Mouse (Mus musculus) adrenal gland, adult 2 months (tissue): ENCODE measurements around the gene Ica1. TPM values are rescaled to one million over a fixed set of nuclear protein-coding genes. Genes with fewer than 3 reads are reported as not detected.

Source experiments
- DNase-seq: peaks from one replicate; pipeline ENCODE4 v3.0.0; 2021
- polyA plus RNA-seq: library from polyadenylated mRNA; depleted of rRNA; stranded (reverse); fragments of >200 nt; gene quantifications from 2 replicates; pipeline ENCODE4 v1.2.3, GENCODE M21; 2012
- total RNA-seq, 2 experiments: library from RNA; stranded (reverse); gene quantifications; 2 replicates each; pipeline ENCODE4 v1.2.3; 2021

Ica1 gene
- total and polyA plus RNA-seq, 3 experiments, result 10.1 to 54.1 (median 33.3) TPM

DNA sequence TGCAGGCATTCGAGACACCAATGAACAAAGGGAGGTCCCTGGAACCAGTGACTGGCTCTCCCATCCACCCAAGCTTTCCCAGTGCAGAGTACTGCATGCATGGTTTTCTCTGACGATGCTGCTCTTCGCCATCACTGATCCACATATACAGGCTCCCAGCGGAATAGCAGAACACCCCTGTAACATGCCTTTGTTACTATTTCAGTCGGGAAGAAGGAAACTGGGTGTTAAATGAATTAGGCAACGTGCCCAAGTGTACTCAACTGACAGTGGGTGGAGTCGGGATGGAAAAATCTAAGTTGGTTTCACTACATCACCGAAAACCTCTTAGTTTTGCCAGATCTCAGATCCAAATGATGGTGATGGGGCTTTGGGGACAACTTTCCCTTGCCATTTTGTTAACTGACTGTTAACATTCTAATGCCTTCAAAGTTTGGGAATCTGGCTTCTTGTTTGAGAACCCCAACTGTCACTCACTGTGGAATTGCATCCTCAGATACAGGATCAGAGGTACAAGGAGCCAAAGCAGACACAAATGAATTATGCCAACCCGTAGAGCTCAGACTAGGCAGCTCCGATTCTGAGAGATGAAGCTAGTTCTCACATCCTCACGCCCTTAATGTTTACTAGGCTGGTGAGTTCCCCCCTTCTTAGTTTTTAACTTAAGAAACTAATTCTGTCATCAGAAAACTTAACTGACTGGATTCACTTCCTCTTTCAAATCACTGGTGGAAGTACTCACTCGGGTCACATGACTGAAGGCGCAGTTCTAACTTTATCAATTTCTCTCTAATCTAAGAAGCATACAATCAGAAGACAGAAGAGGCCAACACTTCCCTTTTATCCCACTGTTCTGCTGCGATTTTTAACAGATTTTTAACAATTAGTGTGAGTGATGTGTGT lies 91.4 kb downstream of the Ica1 start:
- DNase-seq, result no peak

DNA sequence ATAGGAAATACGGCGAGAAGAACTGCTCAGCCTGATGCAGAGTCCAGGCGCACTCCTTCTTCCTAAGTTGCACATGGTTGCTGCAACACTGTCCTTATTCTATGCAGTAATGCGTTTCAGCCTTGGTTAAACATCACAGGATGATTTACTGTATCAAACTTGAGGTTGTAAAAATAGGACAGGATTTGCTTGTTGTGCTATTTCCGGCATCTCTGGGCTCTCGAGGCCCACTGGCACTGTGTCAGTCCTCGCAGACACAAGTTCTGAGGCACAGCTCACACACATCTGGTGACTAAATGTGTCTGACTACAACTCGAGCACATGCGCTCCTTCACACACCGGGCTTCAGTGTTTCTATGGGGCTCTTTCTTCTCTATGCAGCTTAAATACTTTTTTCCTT lies 94.9 kb downstream of the Ica1 start:
- DNase-seq, result no peak

DNA sequence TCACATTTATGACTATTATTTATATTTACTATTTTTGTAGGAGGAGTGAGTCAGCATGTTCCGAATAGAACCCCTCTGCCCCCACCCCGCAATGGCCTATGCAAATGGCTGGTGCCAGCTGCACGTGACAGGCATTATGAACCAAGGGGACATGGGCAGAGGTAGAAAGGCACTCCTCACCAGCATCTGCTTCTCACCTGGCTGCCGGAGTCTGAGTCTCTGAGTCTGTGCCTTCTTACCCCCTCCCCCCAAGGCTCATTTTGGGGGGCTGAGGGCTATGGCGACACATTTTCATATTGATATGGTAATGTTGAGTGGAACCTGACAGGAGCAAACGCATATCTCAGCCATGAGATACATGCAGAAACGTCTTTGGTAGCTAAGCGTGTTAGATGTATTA lies 97.4 kb downstream of the Ica1 start:
- DNase-seq, result no peak

DNA sequence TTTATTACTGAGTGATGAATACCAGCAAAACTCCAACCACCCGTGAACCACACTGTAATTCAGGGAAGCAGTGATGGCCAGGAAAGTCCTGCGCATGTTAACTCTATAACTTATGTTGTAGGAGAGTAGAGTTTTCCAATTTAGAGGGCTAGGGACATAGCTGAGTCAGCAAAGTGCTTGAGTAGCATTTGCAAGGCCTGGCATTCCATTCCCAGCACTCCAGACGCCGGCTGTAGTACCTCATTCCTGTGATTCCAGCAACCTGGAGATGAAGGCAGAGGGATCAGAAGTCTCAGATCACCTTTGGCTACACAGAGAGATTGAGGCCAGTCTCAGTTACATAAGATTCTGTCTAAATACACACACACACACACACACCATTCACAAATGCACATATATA lies 105.3 kb downstream of the Ica1 start:
- DNase-seq, result no peak

DNA sequence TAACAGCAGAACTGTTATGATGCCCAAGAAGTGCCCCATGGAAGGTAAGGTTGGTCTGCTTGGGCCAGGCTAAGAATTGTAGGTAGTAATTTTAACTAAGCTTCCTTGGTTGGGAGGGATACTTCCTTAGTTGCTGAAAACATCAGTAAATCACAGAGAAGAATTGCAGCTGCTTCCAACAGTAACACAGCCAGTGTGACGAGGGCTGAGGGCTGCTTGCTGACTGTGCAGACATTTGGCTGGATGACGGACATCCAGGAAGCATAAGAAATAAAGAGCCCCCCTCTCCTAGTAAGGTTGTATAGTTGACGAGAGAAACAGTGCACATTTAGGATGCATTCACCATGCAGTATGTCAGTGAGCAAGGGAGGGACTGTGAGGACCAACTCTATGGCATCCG lies 108.9 kb downstream of the Ica1 start:
- DNase-seq, result no peak

DNA sequence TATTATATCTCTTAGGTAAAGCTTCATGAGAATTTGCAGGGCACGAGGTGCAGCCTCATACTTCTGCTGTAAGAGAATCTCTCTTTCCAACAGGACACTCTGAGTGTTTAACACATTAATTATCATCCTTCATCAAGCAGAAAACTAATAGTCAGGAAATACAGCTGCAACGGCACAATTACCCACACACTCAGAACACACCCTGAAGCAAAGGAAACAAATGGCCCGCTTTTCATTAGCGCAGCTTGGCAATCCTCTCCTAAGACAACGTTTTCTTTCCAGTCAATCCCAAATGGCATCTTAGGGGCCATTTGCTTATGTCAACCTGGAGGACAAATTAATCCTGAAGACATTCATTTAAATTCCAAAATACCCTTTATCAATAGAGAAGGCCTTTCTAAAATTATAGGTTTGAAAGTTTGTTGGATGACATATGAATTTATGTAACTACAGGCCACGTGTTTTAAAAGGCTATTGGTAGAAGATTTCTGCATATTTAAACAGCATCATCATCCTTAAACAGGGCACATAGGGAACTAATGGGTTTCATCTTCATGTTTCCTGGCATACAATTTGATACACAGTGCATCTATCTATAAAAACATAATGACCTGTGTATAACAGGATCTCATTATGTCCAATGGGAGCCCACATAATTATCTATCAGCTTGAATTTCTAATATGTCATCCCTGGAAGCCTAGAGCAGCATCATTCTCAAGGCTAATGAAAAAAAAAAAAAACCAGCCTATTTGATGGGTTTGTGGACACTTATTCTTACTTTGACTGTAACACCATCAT lies 110.1 kb downstream of the Ica1 start:
- no peak for DNase-seq

DNA sequence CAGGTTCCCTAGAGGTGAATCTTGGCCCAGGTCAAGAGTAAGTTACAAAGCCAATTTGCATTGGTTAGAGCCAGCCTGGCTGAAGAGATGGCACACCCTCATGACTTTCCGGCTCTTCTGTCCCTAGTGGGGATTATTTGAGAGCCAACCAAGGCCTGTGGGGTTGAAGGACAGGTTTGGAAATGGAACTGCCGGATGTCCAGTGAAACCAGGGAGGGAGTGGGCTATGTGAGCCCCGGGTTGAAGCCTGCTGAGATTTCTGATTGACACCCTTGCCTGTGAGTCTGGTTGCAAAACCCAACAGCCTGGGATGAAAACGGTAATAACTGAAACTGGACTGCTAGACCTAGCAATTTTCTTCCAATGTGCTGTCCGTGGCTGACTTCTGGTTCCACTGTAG lies 112.5 kb downstream of the Ica1 start:
- no peak for DNase-seq

DNA sequence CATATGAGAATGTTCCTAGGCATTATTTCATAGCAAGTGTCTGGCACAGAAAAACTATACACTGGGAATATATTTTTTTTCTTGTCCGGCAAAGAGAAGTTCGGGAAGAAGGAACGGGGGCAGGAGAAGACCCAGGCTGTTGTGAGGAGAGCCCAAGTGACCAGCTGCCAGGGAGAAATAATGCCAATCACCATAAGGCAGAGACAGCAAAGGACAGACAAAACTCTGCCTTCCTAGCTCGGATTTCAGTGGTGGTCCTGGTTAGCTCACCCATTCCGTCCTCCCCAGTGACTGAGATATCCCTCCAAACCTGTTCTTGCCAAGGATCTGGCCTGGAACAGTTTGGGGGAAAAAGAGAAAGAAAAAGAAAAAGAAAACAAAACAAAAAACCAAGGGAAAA lies 113.3 kb downstream of the Ica1 start:
- DNase-seq, result no peak

DNA sequence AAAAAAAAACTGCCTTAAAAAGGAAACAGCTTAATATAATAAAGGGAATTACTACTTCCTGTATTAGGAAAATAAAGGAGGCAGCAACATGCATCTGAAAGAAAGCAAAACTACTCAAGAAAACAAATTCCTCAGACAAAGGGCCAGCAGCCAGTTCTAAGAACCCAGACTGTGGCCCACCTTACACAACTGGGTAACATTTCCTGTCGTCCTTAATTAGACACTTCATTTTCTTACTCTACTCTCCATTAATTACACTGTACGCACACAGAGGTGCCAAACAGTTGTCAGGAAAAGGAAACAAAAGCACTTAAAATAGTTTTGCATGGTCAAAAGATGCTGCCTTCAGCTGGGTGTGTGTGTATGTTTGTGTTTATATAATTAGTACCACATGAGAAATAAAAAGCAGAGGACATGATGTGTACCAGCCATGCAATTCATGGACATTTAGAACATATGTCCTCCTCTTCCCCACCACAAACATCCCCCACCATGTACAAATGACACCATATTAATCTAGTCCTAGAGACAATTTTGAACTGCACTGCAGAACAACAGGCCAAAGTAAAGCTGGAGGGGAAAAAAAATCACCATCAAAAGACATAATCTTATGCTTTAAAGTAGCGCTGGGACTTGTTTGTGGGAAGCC lies 115.1 kb downstream of the Ica1 start:
- DNase-seq, result no peak

DNA sequence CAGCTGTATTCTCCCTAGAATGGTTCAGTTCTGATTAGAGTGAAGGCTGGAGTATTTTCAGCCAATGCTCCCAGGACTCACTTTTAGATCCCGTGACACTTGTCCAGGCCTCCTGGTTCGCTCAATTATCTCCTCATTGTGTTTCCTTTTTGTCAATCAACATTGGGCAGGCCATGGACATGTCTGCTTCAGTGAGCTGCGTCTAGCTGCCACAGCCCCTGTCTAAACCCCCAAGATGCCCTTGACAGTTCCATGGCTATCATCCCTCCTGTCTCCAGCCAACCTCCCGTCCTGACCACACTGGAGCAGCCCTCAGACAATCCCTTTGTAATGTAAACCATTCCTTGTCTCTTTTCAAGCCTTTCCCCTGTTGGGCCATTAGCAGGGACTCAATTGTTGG lies 116.9 kb downstream of the Ica1 start:
- no peak for DNase-seq

DNA sequence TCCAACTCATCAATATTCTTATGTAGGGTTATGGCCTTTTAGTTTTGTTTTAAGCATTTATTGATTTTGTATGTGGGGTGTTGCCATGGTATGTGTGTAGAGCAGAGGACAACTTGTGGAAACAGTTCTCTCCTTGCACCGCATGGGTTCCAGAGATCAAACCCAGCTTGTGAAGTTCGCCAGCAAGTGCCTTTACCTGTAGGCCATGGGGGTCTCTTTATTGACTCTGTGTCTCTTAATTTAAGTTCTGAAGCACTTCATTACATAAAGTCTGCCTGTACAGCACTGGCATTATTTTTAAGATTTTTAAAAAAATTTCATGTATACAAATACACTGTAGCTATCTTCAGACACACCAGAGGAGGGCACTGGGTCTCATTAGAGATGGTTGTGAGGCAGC lies 118.2 kb downstream of the Ica1 start:
- DNase-seq, result no peak

DNA sequence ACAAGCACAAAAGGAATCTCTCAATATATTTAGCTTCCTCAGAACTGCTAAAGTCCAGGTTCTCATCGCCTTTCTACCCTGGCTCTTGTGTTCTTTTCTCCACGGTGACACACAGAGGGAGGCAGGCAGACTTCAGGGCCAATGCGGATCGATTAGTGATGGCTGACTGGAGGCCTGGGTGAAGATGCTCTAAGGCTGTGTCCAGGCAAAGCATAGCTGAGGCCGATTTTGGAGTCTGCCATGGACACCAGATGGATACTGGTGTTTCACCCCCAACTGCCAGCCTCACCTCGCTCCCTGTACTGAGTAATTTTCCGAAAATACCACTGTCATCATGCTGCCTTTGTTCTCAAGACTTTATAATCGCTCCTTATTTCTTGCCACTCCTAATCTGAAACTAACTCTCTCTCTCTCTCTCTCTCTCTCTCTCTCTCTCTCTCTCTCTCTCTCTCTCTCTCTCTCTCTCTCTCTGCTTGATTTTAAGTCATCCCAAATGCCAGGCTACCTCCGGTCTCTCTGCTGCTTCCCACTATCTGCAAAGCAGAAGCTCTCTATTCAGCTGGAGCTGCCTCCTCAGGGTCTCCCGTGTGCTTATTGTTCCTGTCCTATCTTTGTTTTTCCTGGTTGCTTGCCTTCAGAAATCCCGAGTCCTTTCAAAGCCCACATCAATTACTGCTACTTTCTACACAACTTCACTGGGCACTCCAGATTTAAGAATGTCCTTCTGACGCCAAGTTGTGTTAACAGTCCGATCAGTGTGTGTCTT lies 118.9 kb downstream of the Ica1 start:
- DNase-seq, result no peak

DNA sequence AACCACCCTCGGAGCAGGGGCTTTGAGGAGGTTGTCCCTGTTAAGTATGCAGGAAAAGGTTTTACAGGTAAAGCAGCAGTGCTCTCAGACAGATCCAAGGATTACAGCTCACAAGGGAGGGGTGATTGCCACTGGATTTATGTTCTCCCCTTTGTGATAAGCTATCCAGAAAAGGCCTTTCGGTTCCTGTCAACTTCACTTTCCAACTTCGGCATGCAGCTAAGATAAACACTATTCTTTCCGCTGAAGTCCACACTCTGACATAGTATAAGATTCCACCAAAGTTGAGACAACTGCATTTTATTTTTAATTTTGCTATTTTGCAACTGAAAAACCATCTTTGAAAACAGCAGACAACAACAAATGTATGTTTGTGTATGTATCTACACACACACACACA lies 119.9 kb downstream of the Ica1 start:
- no peak for DNase-seq

DNA sequence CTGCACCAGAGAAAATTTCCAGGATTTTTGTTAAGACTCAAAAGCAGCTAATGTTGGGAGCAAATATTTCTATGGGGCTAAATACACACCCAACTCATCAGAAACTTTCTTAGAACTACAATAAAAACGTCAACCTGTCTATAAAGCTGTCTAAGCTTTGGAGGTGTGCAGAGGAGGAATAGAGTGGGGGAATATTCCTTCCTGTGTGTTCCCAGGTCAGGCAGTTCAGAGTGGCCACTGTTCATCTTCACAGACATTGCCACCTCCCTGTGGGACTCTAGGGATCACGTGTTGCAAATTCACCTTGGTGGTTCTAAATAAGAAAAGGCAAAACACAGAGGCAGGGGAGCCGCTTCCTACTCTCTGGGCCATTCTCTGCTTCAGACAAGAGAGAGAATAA lies 120.8 kb downstream of the Ica1 start:
- no peak for DNase-seq

DNA sequence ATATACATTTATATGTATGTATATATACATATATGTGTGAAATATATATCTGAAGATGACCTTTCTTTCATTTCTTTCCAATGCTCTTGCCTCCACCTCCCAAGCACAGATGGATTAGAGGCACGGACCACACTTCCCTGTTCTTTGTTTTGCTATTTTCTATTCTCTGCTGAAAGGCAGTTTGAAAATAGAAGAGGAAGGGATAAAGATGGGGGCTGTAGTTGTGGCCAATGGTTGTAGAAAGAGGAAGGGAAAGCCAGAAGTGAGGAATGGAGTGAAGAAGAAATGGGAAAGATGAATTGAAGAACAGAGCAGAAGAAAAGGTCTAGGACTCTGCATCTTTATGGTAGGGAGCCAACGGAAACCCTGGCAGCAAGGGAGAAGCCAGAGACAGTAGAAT lies 122.8 kb downstream of the Ica1 start:
- no peak for DNase-seq

DNA sequence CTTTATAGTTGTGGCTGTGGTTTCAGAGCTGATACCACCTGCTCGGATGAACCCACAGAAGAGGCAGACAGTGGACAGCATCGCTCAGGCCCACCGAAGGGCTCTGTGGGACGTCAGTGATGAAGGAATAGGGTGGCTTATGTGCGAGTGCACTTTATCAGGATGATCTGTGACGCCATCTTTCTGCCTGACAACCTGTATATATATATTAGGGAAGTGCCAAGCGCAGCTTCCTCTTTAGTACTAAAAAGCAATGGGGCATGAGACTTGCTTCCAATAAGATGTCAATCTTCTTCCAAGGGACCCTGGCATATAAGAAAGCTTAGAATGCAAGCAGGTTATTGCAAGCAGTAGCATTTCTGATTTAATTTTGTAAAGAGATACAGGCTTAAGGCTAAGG lies 127.9 kb downstream of the Ica1 start:
- DNase-seq, result no peak

DNA sequence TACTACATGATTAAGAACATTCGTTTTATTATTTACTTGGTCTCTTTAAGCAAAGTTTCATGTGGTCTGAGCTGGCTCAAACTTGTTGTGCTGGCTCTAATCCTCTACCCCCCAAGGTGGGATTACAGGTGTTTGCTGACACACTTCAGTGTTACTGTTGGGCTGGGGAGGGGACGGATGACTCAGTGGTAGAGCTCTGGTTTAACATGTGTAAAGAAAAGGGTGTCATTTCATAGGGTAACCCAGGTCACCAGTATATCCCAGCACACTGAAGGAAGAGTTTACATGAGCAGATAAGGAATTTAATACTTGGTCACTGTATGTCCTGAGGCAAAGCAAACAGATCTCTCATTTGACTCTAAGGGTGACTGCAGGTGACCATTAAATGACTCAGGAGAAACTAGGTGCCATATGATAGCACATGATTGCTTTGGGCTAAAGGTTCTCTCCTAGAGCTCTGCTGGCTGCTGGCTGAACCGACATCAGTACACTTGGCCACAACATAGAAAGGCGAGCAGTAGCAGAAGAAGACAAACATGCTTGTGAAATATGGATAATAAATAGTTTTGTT lies 128.9 kb downstream of the Ica1 start:
- DNase-seq, result no peak

DNA sequence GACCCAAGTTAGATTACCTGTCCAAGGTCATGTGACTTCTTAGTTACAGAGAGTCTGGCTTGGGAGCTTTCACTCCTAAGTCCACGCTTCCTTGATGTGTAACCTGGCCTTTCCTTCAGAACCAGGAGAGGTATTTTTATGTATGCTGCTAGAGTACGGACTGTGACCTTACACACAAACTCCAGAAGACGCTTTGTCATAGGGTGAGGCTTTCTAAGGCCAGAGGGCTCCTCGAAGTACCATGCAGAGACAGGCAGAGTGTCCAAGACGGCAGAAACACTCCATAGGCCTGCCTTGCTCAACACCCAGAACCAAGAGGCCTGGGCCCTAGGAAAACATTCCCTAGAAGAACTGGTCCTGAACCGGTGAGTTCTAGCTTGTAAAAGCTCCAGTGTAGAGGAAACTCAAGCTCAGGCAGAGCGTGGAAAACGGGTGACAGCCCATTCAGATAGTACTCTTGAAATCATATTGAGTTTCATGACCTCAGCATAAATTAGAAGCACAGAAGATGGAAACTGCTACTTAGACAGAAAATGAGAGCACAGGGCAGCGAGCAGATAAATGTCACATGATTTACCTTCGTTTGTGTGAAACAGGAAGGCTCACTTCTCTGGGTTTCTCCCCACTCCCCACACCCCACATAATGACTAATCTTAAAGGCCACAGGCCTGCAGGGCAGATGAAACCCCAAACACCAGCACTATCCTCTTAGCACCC lies 129.9 kb downstream of the Ica1 start:
- no peak for DNase-seq

DNA sequence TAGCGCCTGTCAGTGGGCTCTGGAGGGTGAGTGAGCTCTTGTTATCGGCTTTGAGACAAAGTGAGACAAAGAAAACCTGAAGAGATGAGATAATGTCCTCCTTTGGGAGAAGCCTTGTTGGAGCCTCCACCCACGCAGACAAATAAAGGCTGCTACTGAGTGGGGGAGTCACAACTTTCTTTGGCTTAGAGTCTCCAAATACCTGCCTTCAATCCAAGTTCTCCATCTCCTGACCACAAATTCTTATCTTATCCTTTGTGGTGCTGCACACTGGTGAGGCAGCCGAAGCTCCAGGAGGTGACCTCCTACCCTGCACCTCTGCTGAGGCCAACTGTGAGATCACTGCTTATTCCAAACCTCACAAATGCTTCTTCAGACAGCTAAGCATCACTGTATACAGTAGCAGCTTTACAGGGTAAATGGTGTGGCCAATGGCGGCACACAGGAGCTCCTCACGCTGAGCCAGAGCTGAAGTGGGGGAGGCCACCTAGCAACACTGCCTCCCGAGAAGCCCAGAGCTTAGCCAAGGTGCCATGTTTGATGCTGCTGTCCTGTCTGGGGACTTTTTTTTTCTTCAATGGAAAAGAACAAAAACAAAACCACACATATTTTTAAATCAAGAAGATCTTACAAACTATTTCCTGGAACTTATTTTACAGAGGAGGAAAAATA lies 130.6 kb downstream of the Ica1 start:
- DNase-seq, result no peak

DNA sequence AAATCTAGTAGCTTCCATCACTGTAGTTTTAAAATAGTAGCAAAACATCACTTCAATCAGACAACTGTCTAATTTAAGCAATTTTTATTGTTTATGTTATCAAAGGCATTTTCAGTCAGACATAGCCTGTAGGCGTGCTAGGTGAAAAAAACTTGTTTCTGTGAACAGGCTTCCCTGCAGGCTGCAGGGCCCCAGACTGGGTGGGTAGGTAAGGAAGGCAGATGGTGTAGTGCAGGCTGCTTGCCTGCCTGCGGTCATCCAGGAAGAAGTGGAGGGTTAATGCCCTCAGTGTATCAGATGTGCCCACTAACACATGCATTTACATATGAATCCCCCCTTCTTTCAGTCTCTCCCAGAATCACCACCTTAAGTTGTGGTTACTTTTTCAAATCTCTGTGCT lies 132.6 kb downstream of the Ica1 start:
- no peak for DNase-seq

DNA sequence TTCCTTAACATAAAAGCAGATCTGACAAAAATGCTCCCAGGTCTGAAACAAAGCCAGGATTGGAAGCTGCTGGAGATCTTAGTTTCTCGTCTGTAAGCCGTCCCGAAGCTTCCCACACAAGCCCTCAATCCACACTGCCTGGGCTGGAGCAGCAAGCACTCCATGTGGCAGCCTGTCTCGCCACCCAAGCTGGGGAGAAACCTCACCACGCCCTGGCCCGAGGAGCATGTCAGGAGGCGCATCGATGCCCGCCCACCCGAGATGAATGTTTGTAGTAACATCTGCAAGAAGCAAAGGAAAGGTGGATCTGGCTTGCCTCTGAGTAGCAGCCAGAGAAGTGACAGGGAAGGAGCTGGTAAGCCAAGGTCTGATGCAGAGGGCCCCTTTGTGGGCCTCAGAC lies 133.6 kb downstream of the Ica1 start:
- DNase-seq, result no peak
